Mouse (Mus musculus): Measurements from ENCODE around the gene Prokr2. TPM values are rescaled to one million over a fixed set of nuclear protein-coding genes. Genes with fewer than 3 reads are reported as not detected.
A peak's percentile ranks its signal among the peaks of the same experiment; 100 is the strongest.

Prokr2 gene
- 1.00 and 1.0 TPM in 2 replicates for polyA plus RNA-seq (2014; fragmentation: Nextera tagmentation; extraction: Ambion mirVana)

DNA sequence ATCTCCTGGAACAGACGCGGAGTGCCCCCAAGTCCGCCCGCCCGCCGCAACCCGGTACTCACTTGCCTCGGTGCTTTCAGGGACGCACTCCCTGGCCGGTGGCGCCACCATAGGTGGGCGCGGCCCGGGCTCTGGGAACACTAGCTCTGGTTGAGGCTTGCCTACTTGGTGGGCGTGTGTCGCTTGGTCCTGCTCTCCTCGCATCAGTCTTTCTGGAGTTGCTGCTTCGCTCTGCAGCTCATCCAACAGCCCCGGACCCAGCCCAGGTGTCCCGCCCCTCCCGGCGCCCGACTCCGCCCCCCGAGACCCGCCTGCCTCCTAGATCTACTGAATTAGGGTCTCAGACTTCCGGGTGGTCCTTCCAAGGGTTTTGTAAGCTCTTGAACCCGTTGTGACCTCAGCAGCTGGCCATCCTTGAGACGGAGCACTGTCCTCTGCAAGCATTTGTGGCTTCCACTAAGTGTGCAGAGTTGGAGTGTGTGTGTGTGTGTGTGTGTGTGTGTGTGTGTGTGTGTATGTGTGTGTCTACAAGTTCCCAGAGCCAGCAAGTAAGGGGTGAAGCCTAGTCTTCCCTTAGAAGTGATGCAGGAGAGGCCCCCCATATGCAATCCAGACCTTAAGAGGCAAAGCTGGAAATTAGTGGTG lies at the start of gene Prokr2:
Prokr2 (minus strand) TSS at position 254 of the 645 bp plus-strand sequence.
- 1% methylated on average over 29 of the region's 29 CpGs for WGBS
- H3K27ac ChIP-seq (replicated peaks in 1 of 2; ENCODE audit: control insufficient read depth in 1 of 2, insufficient read depth in 1 of 2, low read depth in 2 of 2, low read length in 2 of 2) = no peak within 1 kb of the TSS
- H3K27me3 ChIP-seq (ENCODE audit: control insufficient read depth, insufficient read depth, low read length) = peaks cover 21% of the 10 kb centered on the region
- peak within 1 kb of the TSS; percentile 100 for H3K4me2 ChIP-seq (ENCODE audit: low read length)
- no peak for ATAC-seq (ENCODE audit: insufficient number of reproducible peaks, insufficient read depth, low FRiP score, low read depth)
- no peaks in the 10 kb centered on the region for H3K36me3 ChIP-seq (ENCODE audit: control insufficient read depth, insufficient read depth, low read length)
- H3K9me3 ChIP-seq (ENCODE audit: control insufficient read depth, low read length) = no peaks in the 10 kb centered on the region
- H3K4me3 ChIP-seq (ENCODE audit: control insufficient read depth in 1 of 2, insufficient read depth in 1 of 2, low read depth in 1 of 2, low read length in 2 of 2) = peak within 1 kb of the TSS; percentile 56 to 60
- H3K4me1 ChIP-seq (ENCODE audit: control insufficient read depth in 2 of 2, insufficient read depth in 2 of 2, low read length in 2 of 2) = peaks cover 0 to 5% of the 10 kb centered on the region in 2 experiments; a peak in 2 of 4 replicates
- peak within 1 kb of the TSS; percentile 64 for H3K9ac ChIP-seq (ENCODE audit: low read length)

DNA sequence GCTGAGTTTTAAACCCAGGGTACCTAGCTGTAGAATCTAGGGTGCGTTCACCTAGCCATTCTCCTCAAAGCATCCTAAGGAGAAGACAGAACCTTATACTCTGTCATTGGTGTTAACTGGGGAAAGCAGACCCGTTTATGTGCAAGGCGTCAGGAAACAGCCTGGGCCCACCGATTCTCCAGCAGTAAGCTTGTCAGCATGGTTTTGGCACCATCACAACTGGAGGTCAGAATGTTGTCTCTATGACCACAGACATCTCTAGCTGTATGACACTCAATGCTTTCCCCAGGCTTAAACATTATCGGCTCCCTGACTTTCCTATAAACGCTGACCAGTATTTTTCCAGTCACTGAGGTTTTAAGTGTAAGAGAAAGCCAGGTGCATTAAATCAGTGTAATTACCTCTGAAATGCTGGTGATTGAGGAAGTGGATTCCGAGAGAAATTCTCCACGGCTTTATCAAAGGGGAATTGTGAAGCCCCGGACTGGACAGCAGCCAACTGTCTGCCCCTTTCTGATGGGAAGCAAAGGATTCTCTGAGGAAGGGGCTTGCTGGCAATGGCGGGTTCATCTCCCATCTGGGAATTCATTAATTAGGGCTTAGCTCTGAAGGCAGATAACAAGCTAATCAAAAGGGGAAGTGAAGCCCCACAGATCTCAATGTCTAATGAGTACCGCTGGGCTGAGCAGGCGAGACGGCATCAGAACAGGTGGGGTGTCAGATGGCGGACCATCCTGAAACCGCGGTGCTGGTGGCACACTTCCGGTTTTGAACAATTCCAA lies 42.1 kb upstream of the Prokr2 start:
- peak overlapping the region; percentile 45 for H3K4me2 ChIP-seq (ENCODE audit: low read length)
- H3K27me3 ChIP-seq (ENCODE audit: control insufficient read depth, insufficient read depth, low read length) = no peaks in the 10 kb centered on the region
- no peak overlapping the region for H3K27ac ChIP-seq (replicated peaks in 1 of 2; ENCODE audit: control insufficient read depth in 1 of 2, insufficient read depth in 1 of 2, low read depth in 2 of 2, low read length in 2 of 2)
- H3K36me3 ChIP-seq (ENCODE audit: control insufficient read depth, insufficient read depth, low read length) = no peaks in the 10 kb centered on the region
- H3K9ac ChIP-seq (ENCODE audit: low read length) = no peak overlapping the region
- H3K4me1 ChIP-seq (ENCODE audit: control insufficient read depth in 2 of 2, insufficient read depth in 2 of 2, low read length in 2 of 2) = peaks cover 2 to 10% of the 10 kb centered on the region in 2 experiments; a peak in 3 of 4 replicates
- no peaks in the 10 kb centered on the region for H3K9me3 ChIP-seq (ENCODE audit: control insufficient read depth, low read length)
- no peak for ATAC-seq (ENCODE audit: insufficient number of reproducible peaks, insufficient read depth, low FRiP score, low read depth)
- WGBS = 47% methylated on average over 17 of the region's 17 CpGs
- H3K4me3 ChIP-seq (ENCODE audit: control insufficient read depth in 1 of 2, insufficient read depth in 1 of 2, low read depth in 1 of 2, low read length in 2 of 2) = no peak overlapping the region

DNA sequence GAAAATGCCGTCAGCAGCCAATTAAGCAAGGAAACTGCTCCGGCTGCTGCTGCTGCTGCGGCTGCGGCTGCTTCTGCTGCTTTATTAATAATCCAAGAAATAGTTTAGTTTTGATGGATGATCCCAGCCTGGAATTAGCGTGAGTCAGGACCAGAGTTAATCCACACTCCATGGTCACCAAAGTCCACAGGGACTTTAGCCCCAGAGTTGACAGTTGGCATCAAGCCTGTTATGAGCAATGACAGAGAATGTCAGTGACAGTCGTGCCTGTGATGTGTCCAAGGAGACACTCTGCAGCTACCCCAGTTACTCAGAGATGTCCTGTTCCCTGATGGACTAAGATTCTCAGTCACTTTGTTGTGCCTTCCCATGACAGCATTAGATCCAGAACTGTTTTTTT lies 40.3 kb upstream of the Prokr2 start:
- no peak for ATAC-seq (ENCODE audit: insufficient number of reproducible peaks, insufficient read depth, low FRiP score, low read depth)
- H3K4me1 ChIP-seq (ENCODE audit: control insufficient read depth in 2 of 2, insufficient read depth in 2 of 2, low read length in 2 of 2) = peaks cover 2 to 10% of the 10 kb centered on the region in 2 experiments; a peak in 3 of 4 replicates
- no peaks in the 10 kb centered on the region for H3K36me3 ChIP-seq (ENCODE audit: control insufficient read depth, insufficient read depth, low read length)
- H3K4me3 ChIP-seq (ENCODE audit: control insufficient read depth in 1 of 2, insufficient read depth in 1 of 2, low read depth in 1 of 2, low read length in 2 of 2) = no peak overlapping the region
- WGBS = 73% methylated on average over 6 of the region's 6 CpGs
- no peak overlapping the region for H3K27ac ChIP-seq (replicated peaks in 1 of 2; ENCODE audit: control insufficient read depth in 1 of 2, insufficient read depth in 1 of 2, low read depth in 2 of 2, low read length in 2 of 2)
- H3K4me2 ChIP-seq (ENCODE audit: low read length) = no peak overlapping the region
- H3K27me3 ChIP-seq (ENCODE audit: control insufficient read depth, insufficient read depth, low read length) = no peaks in the 10 kb centered on the region
- no peak overlapping the region for H3K9ac ChIP-seq (ENCODE audit: low read length)
- no peaks in the 10 kb centered on the region for H3K9me3 ChIP-seq (ENCODE audit: control insufficient read depth, low read length)

DNA sequence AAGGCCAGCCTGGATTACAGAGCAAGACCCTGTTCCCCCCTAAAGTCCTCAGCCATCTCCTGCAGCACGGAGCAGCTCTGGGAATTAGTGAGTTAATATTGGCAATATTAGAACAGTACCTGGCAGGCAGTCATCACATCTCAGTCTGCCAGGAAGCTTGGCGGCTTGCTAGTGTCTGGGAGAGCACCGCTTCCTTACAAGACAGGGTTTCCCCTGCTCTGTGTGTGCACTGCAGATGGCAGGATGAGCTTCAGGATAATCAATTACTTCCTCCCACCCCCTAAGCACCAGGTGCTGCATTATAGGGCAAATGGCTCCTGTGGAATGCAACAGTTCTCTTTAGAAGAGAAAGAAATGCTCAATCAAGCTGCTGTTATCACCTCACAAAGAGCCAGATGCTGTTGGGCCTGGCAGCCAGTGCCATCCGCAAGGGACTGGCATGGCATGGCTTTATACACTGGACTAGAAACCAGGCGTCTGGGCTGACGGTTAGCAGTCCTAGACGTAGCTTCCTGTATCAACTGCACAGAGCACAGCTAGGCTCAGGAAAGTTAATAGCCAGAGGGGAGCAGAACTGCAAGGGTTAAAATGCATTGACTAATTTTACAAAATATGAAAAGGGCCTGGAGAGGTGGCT lies 38.3 kb upstream of the Prokr2 start:
- no peak overlapping the region for H3K27ac ChIP-seq (replicated peaks in 1 of 2; ENCODE audit: control insufficient read depth in 1 of 2, insufficient read depth in 1 of 2, low read depth in 2 of 2, low read length in 2 of 2)
- H3K4me1 ChIP-seq (ENCODE audit: control insufficient read depth in 2 of 2, insufficient read depth in 2 of 2, low read length in 2 of 2) = peaks cover 2 to 10% of the 10 kb centered on the region in 2 experiments; a peak in 3 of 4 replicates
- no peaks in the 10 kb centered on the region for H3K9me3 ChIP-seq (ENCODE audit: control insufficient read depth, low read length)
- no peaks in the 10 kb centered on the region for H3K36me3 ChIP-seq (ENCODE audit: control insufficient read depth, insufficient read depth, low read length)
- no peak for ATAC-seq (ENCODE audit: insufficient number of reproducible peaks, insufficient read depth, low FRiP score, low read depth)
- 80% methylated on average over 7 of the region's 7 CpGs for WGBS
- H3K27me3 ChIP-seq (ENCODE audit: control insufficient read depth, insufficient read depth, low read length) = no peaks in the 10 kb centered on the region
- no peak overlapping the region for H3K4me2 ChIP-seq (ENCODE audit: low read length)
- no peak overlapping the region for H3K9ac ChIP-seq (ENCODE audit: low read length)
- H3K4me3 ChIP-seq (ENCODE audit: control insufficient read depth in 1 of 2, insufficient read depth in 1 of 2, low read depth in 1 of 2, low read length in 2 of 2) = no peak overlapping the region

DNA sequence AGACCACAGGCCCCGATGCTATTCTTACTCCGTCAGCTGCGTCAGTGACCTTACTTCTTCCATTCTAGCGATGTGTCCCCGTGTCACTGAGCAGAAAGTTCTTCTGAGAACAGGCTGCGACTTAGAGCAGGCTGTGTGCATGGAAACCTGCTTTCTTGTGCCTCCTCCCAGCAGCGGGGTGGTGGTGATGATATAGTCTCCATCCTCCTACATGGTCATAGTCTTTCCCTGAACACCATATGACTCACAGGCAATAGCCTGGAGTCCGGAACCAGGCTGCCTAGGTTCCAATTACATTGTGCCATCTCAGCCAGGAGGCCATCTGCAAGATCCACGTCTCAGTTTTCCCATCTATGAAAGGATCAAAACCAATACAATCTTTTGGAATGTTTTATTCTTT lies 37.6 kb upstream of the Prokr2 start:
- Histone ChIP-seq H3K36me3 (ENCODE audit: control insufficient read depth, insufficient read depth, low read length) (no peaks in the 10 kb centered on the region), H3K4me3 (ENCODE audit: control insufficient read depth in 1 of 2, insufficient read depth in 1 of 2, low read depth in 1 of 2, low read length in 2 of 2) (no peak overlapping the region), H3K27me3 (ENCODE audit: control insufficient read depth, insufficient read depth, low read length) (no peaks in the 10 kb centered on the region), H3K9ac (ENCODE audit: low read length) (no peak overlapping the region), H3K4me1 (ENCODE audit: control insufficient read depth in 2 of 2, insufficient read depth in 2 of 2, low read length in 2 of 2) (peaks cover 2 to 5% of the 10 kb centered on the region in 2 experiments; a peak in 3 of 4 replicates), H3K9me3 (ENCODE audit: control insufficient read depth, low read length) (no peaks in the 10 kb centered on the region), H3K4me2 (ENCODE audit: low read length) (no peak overlapping the region), H3K27ac (replicated peaks in 1 of 2; ENCODE audit: control insufficient read depth in 1 of 2, insufficient read depth in 1 of 2, low read depth in 2 of 2, low read length in 2 of 2) (no peak overlapping the region)
- ATAC-seq (ENCODE audit: insufficient number of reproducible peaks, insufficient read depth, low FRiP score, low read depth) = no peak
- WGBS = 74% methylated on average over 9 of the region's 9 CpGs

DNA sequence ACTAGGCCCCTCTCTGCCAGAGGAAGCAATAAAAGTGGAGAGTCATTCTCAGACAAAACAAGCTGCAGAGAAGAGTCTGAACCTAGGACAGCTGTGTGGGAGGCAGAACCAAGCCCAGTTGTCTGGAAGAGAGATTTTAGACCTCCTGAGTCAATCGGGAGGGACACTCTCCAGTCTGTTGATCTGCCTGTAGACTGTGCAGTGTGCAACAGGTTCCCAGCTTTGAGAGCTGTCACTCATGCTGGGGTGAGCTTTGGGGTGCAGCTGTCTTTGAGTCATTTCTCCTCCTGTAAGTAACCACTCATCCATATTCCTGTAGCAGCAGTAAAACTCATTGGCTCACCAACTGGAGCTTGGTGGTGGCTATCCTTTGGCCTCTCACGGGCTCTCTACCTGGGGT lies 33.2 kb upstream of the Prokr2 start:
- Histone ChIP-seq H3K27ac (replicated peaks in 1 of 2; ENCODE audit: control insufficient read depth in 1 of 2, insufficient read depth in 1 of 2, low read depth in 2 of 2, low read length in 2 of 2) (no peak overlapping the region), H3K4me2 (ENCODE audit: low read length) (no peak overlapping the region), H3K27me3 (ENCODE audit: control insufficient read depth, insufficient read depth, low read length) (no peaks in the 10 kb centered on the region), H3K4me1 (ENCODE audit: control insufficient read depth in 2 of 2, insufficient read depth in 2 of 2, low read length in 2 of 2) (no peaks in the 10 kb centered on the region), H3K9ac (ENCODE audit: low read length) (no peak overlapping the region), H3K9me3 (ENCODE audit: control insufficient read depth, low read length) (no peaks in the 10 kb centered on the region), H3K36me3 (ENCODE audit: control insufficient read depth, insufficient read depth, low read length) (no peaks in the 10 kb centered on the region), H3K4me3 (ENCODE audit: control insufficient read depth in 1 of 2, insufficient read depth in 1 of 2, low read depth in 1 of 2, low read length in 2 of 2) (no peak overlapping the region)
- no peak for ATAC-seq (ENCODE audit: insufficient number of reproducible peaks, insufficient read depth, low FRiP score, low read depth)
- WGBS = 74% methylated on average over 2 of the region's 2 CpGs

DNA sequence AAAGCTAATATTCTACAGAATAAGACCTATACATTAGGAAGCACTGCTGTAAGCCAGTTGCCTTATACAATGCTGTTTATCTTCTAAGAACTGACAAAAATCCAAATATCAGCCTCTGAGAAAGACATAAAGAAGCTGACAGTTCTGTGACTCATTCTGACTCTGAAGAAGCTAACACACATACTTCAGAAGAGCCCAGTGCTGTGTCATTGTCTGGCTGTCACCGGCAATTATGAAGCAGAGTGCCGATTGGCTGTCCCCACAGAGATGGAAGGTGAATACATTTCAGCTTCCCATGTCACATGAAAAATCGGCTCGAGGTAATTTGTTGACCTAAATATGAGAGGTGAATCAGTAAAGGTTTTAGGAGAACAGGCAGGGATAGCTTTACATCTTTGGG lies 24.9 kb upstream of the Prokr2 start:
- Histone ChIP-seq H3K27me3 (ENCODE audit: control insufficient read depth, insufficient read depth, low read length) (no peaks in the 10 kb centered on the region; the same call in 1 of the 2 replicates), H3K27ac (replicated peaks in 1 of 2; ENCODE audit: control insufficient read depth in 1 of 2, insufficient read depth in 1 of 2, low read depth in 2 of 2, low read length in 2 of 2) (no peak overlapping the region), H3K9ac (ENCODE audit: low read length) (no peak overlapping the region), H3K4me3 (ENCODE audit: control insufficient read depth in 1 of 2, insufficient read depth in 1 of 2, low read depth in 1 of 2, low read length in 2 of 2) (no peak overlapping the region), H3K4me1 (ENCODE audit: control insufficient read depth in 2 of 2, insufficient read depth in 2 of 2, low read length in 2 of 2) (no peaks in the 10 kb centered on the region), H3K9me3 (ENCODE audit: control insufficient read depth, low read length) (no peaks in the 10 kb centered on the region), H3K4me2 (ENCODE audit: low read length) (no peak overlapping the region), H3K36me3 (ENCODE audit: control insufficient read depth, insufficient read depth, low read length) (no peaks in the 10 kb centered on the region)
- ATAC-seq (ENCODE audit: insufficient number of reproducible peaks, insufficient read depth, low FRiP score, low read depth) = no peak
- 87% methylated on average over 4 of the region's 4 CpGs for WGBS
